Mouse (Mus musculus) natural killer cell, adult 2 months (primary cell): ENCODE data around the gene Ocln.

Experiments used
- DNase-seq, 2 experiments: peaks; one replicate each; pipeline ENCODE4 v3.0.0; 2022; ENCODE audit warnings: low spot score in 2 of 2

Ocln gene

GRCm38 (mm10) chr13:100552369-100553041 is at the start of gene Ocln:
Gene Ocln, minus strand, starts transcription at chr13:100552718.
- no peak for DNase-seq

DNA sequence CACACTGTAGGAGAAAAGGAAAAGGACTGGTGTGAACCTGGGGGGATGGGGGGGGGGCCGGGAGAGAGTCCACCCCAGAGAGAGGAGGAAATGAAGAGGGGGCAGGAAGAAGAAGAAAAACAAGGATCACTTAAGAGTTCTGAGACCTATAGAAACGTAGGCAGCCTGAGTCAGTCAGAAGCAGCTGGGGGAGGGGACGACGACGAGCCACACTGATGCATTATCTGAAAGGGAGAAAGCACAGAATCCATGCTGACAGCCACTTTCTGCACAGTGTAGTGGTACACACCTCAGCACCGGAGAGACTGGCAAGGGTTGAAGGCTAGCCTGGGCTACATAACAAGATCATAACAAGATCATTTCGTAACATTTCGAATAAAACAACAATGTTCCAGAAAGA is 48.5 kb upstream of the Ocln start:
- no peak for DNase-seq

GRCm38 (mm10) chr13:100600317-100600716 is 47.8 kb upstream of the Ocln start:
- no peak for DNase-seq

DNA sequence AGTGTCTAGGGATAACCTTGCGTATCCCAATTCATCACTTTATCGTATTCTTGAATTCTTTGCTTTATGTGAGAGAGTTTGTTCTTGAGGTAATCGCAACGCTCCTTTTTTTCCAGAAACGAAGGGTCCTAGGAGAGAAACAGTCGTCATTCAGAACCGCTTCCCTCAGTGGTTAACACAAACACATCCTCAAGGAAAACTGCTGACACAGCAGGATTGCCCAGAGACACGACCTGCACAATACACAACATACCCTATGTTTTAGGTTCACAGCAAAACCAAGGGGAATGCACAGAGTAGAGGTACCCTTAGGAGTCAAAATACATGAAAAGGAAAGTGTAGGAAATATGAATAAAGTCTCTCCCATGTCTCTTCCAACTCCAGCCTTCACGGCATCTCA is 44.8 kb upstream of the Ocln start:
- DNase-seq, result no peak

- no peak for DNase-seq
These were observed 43.0 kb upstream of the Ocln start for GRCm38 (mm10) chr13:100595552-100595885.

GRCm38 (mm10) chr13:100594838-100595551 is 42.5 kb upstream of the Ocln start:
- no peak for DNase-seq

DNA sequence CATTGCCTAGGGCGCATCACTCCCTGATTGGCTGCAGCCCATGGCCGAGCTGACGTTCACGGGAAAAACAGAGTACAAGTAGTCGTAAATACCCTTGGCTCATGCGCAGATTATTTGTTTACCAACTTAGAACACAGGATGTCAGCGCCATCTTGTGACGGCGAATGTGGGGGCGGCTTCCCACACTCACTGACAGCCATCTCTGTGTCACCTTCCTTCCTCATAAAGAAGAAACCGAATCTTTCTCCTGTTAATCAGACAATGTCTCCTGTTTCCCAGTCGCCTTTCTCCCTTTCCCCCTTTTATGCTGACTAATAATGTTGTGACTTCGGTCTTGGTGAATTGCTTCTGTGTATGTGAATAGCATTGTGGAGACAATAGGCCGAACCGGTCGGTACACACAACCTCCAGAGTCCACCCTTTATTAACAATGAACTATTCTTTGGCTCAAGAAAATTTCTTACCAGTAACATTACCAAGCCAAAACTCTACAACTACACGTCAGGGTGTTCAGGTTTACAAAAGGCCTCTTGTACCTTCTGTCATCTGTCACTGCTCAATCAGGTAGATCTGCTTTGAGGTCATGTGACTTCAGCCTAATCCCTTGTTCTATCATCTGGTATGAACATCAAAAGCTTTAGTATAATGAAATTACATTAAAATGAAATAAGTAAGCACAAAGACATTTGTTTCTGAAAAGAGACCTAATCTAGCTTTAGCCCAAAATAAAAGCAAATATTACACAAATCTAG is 41.7 kb upstream of the Ocln start:
- DNase-seq, result peak; percentile 47 to 67

GRCm38 (mm10) chr13:100588646-100589045 is 36.1 kb upstream of the Ocln start:
- no peak for DNase-seq

DNA sequence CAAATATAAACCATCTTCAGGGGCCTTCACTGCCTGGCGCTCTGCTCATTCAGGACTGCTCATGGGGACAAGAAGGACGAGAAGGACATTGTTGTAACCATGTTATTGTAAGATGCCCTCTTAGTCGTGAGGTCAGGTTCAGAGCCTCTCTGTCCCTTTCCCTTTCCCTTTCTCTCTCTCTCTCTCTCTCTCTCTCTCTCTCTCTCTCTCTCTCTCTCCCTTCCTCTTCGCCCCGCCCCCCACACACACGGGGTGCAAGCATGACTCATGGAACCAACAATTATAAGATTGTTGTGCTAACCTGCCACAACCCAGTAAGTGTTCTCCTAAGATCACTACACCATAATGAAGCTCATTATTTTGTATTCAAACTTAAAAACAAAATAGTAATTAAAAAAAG is 29.6 kb upstream of the Ocln start:
- DNase-seq, result no peak

DNA sequence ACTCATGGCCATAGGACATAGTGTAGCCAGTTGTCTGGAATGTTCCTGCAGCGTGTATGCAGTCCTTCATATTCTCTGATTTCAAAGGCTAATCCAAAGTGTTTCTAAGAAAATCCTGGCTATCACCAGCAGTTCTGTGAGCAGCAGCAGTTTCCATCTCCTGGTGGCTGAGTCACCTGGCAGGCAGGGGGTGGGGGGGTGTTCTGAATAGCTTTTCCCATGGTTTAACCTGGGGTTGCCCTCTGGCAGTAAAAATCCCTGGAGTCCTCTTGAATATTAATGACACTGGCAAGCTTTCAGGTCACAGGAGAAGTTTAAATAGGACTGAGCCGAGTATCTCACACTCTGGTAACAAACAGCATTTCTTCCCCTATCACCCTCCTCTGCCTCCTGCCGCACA is 29.2 kb upstream of the Ocln start:
- DNase-seq, result no peak

GRCm38 (mm10) chr13:100579951-100580350 is 27.4 kb upstream of the Ocln start:
- DNase-seq, result no peak

DNA sequence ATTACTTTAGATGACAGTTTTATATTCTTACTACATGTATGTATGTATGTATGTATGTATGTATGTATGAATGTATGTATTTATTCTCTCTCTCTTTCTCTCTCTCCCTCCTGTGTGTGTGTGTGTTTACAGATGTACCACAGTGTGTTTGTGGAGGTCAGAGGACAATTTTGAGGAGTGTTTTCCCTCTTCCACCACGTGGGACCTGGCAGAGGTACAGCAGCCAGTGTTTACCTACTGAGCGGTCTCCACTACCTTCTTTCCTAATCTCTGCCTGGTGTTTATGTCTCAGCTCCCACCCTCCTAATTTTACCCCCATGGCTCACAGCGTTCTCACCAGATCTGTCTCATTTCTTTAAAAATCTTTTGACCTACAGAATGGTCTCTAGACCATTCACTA is 26.7 kb upstream of the Ocln start:
- DNase-seq, result no peak

GRCm38 (mm10) chr13:100575950-100576349 is 23.4 kb upstream of the Ocln start:
- DNase-seq, result peak in 1 of 2 experiments; percentile 29

GRCm38 (mm10) chr13:100570713-100571112 is 18.2 kb upstream of the Ocln start:
- no peak for DNase-seq

DNA sequence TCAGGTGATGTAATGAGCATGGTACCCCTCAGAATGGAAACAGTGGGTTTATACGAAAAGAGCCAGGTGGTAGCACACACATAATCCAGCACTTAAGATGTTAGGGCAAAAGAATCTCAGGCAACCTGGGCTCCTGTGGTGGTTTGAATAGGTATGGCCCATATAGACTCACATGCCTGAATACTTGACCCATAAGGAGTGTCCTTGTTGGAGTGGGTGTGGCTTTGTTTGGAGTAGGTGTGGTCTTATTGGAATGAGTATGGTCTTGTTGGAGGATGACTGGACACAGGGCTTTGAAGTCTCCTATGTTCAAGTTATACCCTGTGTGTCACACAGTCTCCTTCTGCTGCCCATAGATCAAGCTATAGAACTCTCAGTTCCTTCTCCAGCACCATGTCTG is 15.8 kb upstream of the Ocln start:
- DNase-seq, result no peak

DNA sequence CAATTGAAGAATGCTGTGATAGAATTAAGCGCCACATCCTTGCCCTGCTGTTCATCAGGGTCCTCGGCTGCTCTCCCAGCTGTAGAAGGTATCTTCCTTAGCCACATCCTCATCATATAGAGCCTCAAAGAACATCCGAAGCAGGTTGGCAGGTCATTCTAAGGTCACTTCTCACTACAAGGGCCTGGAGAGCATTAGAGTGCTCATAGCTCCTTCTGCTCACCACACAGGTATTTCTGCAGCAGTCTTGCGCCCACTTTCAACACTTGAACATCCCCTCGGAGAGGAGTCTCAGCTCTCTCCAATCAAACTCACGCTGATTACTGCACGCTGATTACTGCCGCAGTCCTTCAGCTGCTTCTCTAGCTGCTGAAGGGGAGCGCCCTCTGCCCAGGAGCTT is 6.9 kb upstream of the Ocln start:
- DNase-seq, result no peak

DNA sequence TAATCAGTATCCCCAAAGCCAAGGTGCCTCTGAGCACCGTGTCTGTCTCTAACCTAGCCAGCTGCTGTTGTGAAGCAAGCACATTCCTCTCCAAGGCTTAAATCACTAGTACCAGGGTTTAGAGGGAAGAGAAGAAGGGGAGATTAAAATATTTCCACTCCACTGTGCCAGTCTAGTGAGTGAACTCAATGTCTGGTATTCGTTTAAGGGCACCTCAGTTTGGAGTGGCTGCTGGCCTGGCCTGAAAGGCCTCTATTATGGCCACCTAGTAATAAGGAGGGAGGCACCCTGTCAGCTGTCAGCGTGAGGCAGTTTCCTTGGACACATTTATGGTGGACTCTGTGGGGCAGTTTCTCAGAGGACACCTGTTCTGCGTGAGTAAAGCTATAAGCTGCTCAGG is 4.5 kb upstream of the Ocln start:
- no peak for DNase-seq

DNA sequence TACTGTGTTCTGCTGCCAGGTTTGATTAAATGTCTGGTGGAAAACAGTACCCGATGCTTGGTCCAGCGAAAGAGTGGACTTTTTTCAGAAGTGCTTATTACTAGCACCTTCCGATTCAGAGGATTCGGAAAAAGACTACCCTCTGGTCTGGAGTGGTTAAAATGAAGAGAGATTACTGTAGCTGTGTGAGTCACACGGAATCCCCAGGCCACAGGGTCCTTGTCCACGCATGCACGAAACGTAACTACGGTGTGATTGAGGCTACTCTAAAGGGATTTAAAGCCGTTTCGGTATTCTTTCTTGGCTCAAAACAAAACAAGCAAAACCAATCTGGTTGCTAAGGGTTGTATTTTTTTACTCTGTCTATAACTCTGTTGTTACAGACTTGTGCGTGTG is 522 bp upstream of the Ocln start:
- no peak for DNase-seq

DNA sequence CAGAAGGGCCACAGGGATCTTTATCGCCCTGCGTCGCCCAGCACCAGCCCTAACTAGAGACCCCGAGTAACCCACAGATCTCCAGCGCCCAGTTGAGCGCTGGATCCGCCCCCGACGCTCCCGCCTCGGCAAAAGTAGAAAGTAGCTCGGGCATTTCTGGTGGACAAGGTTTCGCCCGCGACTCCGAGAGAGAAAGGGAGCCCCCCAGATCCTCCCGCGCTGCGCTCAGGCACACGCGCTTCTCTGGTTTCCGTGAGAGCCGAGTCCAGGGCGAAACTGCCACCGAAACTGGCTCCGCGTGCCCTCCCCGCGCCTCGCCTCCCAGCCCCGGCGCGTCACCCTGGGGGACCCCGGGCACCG is 529 bp downstream of the Ocln start:
- no peak for DNase-seq

GRCm38 (mm10) chr13:100551371-100552008 is 1.0 kb downstream of the Ocln start:
- no peak for DNase-seq

- DNase-seq, result no peak
These were observed 5.2 kb downstream of the Ocln start for GRCm38 (mm10) chr13:100547269-100547668.

GRCm38 (mm10) chr13:100545510-100545909 is 7.0 kb downstream of the Ocln start:
- DNase-seq, result no peak

DNA sequence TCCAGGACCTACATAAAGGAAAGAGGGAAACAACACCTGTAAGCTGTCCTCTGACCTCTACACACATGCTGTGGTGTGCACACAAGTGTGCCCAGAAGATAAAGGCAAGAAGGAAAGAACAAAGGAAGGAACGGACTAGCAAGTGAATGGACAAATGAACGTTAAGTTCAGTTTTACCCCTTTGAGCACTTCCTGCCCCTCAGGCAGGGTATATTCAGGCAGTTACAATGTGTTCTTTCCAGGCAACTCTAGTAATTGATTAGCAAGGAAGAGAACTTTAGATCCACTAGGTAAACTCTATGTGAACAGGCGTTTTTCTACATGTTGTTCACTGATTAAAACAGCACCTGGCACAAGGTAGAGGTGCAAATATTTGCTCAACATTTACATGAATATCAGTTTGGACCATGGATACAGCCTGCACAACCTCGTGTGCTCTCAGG is 8.3 kb downstream of the Ocln start:
- no peak for DNase-seq
